Mouse (Mus musculus): ENCODE measurements around the gene Ppp1r18. TPM values are rescaled to one million over a fixed set of nuclear protein-coding genes. Genes with fewer than 3 reads are reported as not detected.

Gene Ppp1r18
- polyA plus RNA-seq, 1 experiment from 2014 or later, result 27.6 TPM

DNA sequence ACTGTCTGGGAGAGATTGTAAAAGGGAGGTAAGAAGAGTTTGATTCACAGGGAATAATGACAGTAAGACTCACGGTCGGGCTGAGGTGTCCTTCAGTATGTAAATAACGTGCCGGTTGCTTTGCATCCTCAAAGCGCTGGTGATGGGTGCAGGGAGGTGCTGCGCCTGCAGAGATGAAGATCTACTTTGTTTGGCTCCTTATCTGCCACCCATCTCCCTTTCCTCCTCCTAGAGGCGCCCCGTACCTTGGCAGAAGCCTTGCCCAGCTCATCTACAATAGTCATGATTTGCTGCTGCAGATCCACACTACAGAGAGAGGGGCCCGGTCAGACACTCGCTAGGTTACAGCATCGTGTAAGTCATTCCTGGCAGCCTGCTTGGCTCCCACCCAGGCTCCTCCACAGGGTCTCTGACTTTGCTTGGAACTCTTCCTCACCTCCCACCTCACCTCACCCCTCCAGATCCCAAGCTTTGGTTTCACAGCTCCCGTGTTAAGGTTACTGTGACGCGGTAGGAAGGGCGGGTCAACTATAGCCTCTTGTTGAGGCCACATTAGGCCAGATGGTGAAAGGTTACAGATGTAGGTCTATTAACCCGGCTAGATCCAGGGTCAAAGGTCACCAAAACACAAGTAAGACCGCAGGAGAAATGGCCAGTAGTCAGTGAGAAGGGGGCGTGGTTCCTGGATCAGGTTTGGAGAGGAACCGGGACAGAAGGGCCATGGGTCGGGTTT lies 44.0 kb downstream of the Ppp1r18 start:
- ATAC-seq (ENCODE audit: low FRiP score, low read depth), result peak; percentile 37
- H3K27me3 ChIP-seq, result no peaks in the 10 kb centered on the region
- peaks cover 17% of the 10 kb centered on the region for H3K4me1 ChIP-seq
- peak overlapping the region; percentile 95 for H3K4me2 ChIP-seq (replicated peaks)
- H3K4me3 ChIP-seq, result peak overlapping the region; percentile 74
- no peaks in the 10 kb centered on the region for H3K9me3 ChIP-seq
- peaks cover 78% of the 10 kb centered on the region for H3K36me3 ChIP-seq
- H3K9ac ChIP-seq, result peak overlapping the region; percentile 83
- H3K27ac ChIP-seq, result peak overlapping the region; percentile 70
- 24% methylated on average over 20 of the region's 20 CpGs for WGBS

DNA sequence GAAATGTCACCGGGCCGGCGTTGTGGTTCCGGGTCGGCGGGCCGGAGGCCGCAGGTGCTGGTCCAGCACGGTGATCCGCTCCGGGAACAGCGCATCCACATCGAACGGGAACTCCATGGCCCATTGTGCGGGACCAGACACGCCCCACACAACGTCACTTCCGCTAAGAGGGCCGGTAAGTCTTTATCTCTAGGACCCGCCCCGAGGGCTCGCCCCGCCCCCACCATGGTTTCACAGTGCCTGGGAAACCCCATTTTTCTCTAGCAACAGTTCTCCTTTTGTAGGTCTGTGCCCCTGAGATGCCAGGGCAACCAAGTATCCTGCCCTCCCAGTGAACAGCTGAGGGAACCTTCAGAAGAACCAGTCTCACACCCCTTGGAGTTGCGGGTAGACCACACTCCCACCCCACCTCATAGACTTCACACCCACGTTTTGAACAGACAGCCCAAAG lies 44.6 kb downstream of the Ppp1r18 start, which contains the start of gene Atat1:
Atat1 (minus strand) TSS at position 157 of the 451 bp plus-strand sequence.
- Histone ChIP-seq H3K4me2 (replicated peaks) (peak within 1 kb of the TSS; percentile 95), H3K9ac (peak within 1 kb of the TSS; percentile 83), H3K27me3 (no peaks in the 10 kb centered on the region), H3K9me3 (no peaks in the 10 kb centered on the region), H3K36me3 (peaks cover 75% of the 10 kb centered on the region), H3K27ac (peak within 1 kb of the TSS; percentile 70), H3K4me3 (peak within 1 kb of the TSS; percentile 74), H3K4me1 (peaks cover 19% of the 10 kb centered on the region)
- 3% methylated on average over 25 of the region's 25 CpGs for WGBS
- ATAC-seq (ENCODE audit: low FRiP score, low read depth), result peak; percentile 90

DNA sequence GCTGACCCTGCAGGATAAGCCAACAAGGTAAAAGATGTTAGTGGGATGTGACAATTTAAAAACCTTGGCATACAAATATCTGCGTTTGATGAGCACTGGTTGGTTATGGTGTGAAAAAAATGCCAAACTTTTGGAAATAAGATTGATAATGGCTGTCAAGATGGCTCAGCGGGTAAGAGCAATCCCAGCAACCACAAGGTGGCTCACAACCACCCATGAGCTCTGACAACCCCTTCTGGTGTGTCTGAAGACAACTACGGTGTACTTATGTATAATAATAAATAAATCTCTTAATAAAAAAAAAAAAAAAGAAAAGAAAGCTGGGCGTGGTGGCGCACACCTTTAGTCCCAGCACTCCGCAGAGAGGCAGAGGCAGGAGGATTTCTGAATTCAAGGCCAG lies 49.6 kb downstream of the Ppp1r18 start:
- Histone ChIP-seq H3K27ac (no peak overlapping the region), H3K9me3 (no peaks in the 10 kb centered on the region), H3K4me2 (replicated peaks) (peak overlapping the region; percentile 89), H3K9ac (0 out of 2 replicates have a peak overlapping the region, but pooled peaks have one; percentile 95), H3K36me3 (peaks cover 38% of the 10 kb centered on the region), H3K4me1 (peaks cover 19% of the 10 kb centered on the region), H3K4me3 (peak overlapping the region; percentile 79), H3K27me3 (no peaks in the 10 kb centered on the region)
- ATAC-seq (ENCODE audit: low FRiP score, low read depth), result no peak
- 86% methylated on average over 6 of the region's 6 CpGs for WGBS

DNA sequence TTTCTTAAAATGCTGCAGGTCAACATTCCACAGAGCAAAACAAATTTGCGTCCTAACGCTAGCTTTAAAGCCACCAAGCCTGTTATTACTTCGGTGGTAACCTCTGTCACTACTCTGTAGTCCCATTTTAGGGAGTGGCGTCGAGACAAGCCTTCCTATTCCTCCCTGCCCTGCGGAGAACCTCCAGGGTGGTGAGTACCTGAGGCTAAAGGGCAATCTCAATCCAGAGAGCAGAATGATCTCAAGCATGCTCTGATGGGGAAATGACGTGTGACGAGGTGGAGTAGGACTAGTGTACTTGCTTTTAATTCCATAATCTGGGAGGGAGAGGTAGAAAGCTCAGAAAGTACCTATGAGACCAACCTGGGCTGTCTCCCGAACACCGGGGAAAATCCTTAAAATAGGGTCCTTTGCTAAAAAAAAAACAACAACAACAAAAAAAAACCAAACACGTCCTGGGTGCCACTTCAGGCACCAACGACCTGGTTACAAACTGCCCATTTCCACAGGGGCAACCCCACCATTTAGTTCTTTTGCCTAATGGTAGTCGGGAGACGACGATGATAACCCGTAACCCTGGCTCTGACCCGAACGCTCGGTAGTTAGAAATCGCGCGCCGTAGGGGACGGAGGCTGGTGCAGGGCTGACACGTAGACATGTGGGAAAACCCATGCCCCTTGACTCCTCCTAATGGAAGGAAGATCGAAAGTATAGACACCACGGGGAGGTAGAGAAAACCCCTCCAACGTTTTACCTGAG lies 50.3 kb downstream of the Ppp1r18 start:
- ATAC-seq (ENCODE audit: low FRiP score, low read depth), result no peak; the same call in 1 of the 2 replicates
- peak overlapping the region; percentile 89 for H3K4me2 ChIP-seq (replicated peaks)

DNA sequence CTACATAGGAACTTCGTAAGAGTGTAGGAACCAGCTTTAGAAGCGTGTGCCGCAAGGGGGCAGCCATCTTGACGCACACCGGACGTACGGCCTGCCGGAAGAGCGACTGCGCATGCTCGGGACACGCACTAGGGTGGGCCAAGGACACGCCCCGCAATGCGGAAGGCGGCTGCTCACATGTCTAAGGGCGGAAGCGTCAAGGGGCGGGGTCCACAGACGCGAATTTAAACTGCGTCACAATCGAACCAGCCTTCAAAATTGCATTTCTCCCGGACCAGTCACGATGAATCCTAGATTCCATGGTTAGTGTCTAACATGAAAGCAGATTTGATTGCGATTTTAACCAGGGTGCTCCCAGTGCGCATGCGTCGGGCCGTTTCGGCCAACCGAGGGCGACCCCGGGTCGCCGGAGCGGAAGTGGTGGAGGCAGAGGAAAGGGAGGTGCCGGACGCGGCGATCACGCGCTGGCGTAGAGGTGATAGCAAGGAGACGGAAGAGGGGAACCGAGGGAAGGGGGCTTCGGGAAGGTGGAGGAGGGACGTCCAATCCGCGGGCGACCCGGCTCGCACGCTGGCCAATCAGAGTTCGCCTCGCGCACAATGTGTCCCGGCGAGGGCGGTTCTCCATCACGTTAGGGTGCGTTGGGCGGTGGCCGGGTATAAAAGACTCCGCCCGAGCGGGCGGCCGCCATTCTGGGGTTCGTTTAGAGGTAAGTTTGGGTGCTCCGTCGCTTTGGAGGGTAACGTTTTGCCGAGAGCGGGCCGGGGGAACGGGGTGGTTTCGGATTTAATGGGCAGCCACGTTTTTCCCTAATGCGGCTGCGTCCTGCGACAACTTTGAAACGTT lies 51.1 kb downstream of the Ppp1r18 start, which contains the start of the genes Mrps18b and Ppp1r10:
Mrps18b (minus strand) TSS at position 93 of the 846 bp plus-strand sequence.
Ppp1r10 (plus strand) TSS at position 138 of the 846 bp plus-strand sequence.
- under 1% methylated on average over 83 of the region's 83 CpGs for WGBS
- H3K4me2 ChIP-seq (replicated peaks), result peak within 1 kb of the TSS; percentile 95
- peak within 1 kb of the TSS; percentile 95 for H3K9ac ChIP-seq
- H3K9me3 ChIP-seq, result no peaks in the 10 kb centered on the region
- peaks cover 35% of the 10 kb centered on the region for H3K36me3 ChIP-seq
- H3K27ac ChIP-seq, result peak within 1 kb of the TSS; percentile 98
- peak within 1 kb of the TSS; percentile 79 for H3K4me3 ChIP-seq
- H3K4me1 ChIP-seq, result peaks cover 32% of the 10 kb centered on the region
- H3K27me3 ChIP-seq, result no peaks in the 10 kb centered on the region
- peak; percentile 96 for ATAC-seq (ENCODE audit: low FRiP score, low read depth)

More for the DNA sequence above, 50.3 kb downstream of the Ppp1r18 start:
- Histone ChIP-seq H3K9me3 (no peaks in the 10 kb centered on the region), H3K4me1 (peaks cover 26% of the 10 kb centered on the region), H3K27me3 (no peaks in the 10 kb centered on the region), H3K27ac (peak overlapping the region; percentile 87), H3K4me3 (peak overlapping the region; percentile 79), H3K9ac (peak overlapping the region; percentile 95), H3K36me3 (peaks cover 43% of the 10 kb centered on the region)
- 2% methylated on average over 28 of the region's 28 CpGs for WGBS

- 1% methylated on average over 8 of the region's 8 CpGs for WGBS
- no peak for ATAC-seq (ENCODE audit: low FRiP score, low read depth)
- peaks cover 29% of the 10 kb centered on the region for H3K36me3 ChIP-seq
- H3K27ac ChIP-seq, result peak overlapping the region; percentile 98
- H3K9me3 ChIP-seq, result no peaks in the 10 kb centered on the region
- peak overlapping the region; percentile 79 for H3K4me3 ChIP-seq
- H3K4me1 ChIP-seq, result peaks cover 32% of the 10 kb centered on the region
- H3K27me3 ChIP-seq, result no peaks in the 10 kb centered on the region
- H3K4me2 ChIP-seq (replicated peaks), result peak overlapping the region; percentile 95
- H3K9ac ChIP-seq, result peak overlapping the region; percentile 95
Measured at GRCm38 (mm10) chr17:35917143-35917462, 51.7 kb downstream of the Ppp1r18 start.

DNA sequence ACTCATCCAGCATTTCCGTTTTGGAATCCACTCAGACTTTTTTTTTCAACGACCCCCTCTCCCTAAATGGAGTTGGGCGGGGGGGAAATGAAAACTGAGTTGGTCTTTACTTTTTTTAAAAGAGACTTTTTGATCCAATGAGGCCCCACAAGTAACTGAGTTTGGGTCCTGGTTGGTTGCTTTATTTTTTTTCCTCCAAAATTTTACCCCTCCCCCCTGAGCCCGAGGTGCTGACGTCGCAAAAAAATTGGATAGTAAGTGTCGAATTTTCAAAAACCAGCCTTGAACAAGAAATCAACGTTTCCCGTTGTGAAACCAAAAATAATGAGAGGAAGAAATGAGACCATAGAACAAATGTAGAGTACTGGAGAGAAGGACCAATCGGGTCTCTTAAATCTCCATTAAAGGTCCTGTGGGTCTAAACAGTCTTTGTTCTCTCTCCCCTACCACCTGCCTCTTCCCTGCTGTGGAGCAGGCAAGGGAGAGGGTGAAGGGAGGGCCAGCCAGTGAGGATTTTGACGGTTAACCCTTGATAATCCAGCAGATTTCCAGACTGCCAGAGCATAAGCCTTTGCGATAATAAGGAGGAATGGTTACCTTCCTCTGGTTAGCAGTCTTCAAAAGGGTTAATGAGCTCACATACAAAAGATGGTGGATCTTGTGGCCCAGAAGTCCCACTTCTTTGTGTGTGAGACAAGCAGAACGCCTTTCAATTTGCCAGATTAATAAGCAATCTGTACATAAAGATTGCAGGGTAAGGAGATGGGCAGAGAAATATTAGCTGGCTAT lies 52.3 kb downstream of the Ppp1r18 start:
- H3K27ac ChIP-seq, result peak overlapping the region; percentile 98
- peak overlapping the region; percentile 95 for H3K4me2 ChIP-seq (replicated peaks)
- H3K9ac ChIP-seq, result peak overlapping the region; percentile 95
- under 1% methylated on average over 13 of the region's 13 CpGs for WGBS
- peak overlapping the region; percentile 79 for H3K4me3 ChIP-seq
- no peak for ATAC-seq (ENCODE audit: low FRiP score, low read depth)
- no peaks in the 10 kb centered on the region for H3K9me3 ChIP-seq
- no peaks in the 10 kb centered on the region for H3K27me3 ChIP-seq
- peaks cover 24% of the 10 kb centered on the region for H3K36me3 ChIP-seq
- peaks cover 32% of the 10 kb centered on the region for H3K4me1 ChIP-seq

GRCm38 (mm10) chr17:35918276-35919059 lies 53.1 kb downstream of the Ppp1r18 start:
- H3K9ac ChIP-seq, result peak overlapping the region; percentile 95
- H3K4me2 ChIP-seq (replicated peaks), result peak overlapping the region; percentile 95
- H3K4me1 ChIP-seq, result peaks cover 32% of the 10 kb centered on the region
- H3K27ac ChIP-seq, result peak overlapping the region; percentile 98
- H3K27me3 ChIP-seq, result no peaks in the 10 kb centered on the region
- no peak for ATAC-seq (ENCODE audit: low FRiP score, low read depth)
- H3K9me3 ChIP-seq, result no peaks in the 10 kb centered on the region
- WGBS, result under 1% methylated on average over 11 of the region's 11 CpGs
- peaks cover 24% of the 10 kb centered on the region for H3K36me3 ChIP-seq
- H3K4me3 ChIP-seq, result peak overlapping the region; percentile 79

- Histone ChIP-seq H3K9me3 (no peaks in the 10 kb centered on the region), H3K4me1 (peaks cover 32% of the 10 kb centered on the region), H3K9ac (peak overlapping the region; percentile 95), H3K4me2 (replicated peaks) (peak overlapping the region; percentile 95), H3K4me3 (peak overlapping the region; percentile 79), H3K27ac (peak overlapping the region; percentile 98), H3K36me3 (peaks cover 25% of the 10 kb centered on the region), H3K27me3 (no peaks in the 10 kb centered on the region)
- WGBS, result 19% methylated on average over 7 of the region's 7 CpGs
- peak; percentile 50 for ATAC-seq (ENCODE audit: low FRiP score, low read depth)
Measured at GRCm38 (mm10) chr17:35919060-35919715, 53.8 kb downstream of the Ppp1r18 start.

GRCm38 (mm10) chr17:35919864-35920301 lies 54.5 kb downstream of the Ppp1r18 start:
- peak overlapping the region; percentile 95 for H3K4me2 ChIP-seq (replicated peaks)
- peaks cover 30% of the 10 kb centered on the region for H3K4me1 ChIP-seq
- WGBS, result 52% methylated on average over 6 of the region's 6 CpGs
- H3K9me3 ChIP-seq, result no peaks in the 10 kb centered on the region
- no peaks in the 10 kb centered on the region for H3K27me3 ChIP-seq
- ATAC-seq (ENCODE audit: low FRiP score, low read depth), result no peak
- H3K36me3 ChIP-seq, result peaks cover 28% of the 10 kb centered on the region
- H3K27ac ChIP-seq, result peak overlapping the region; percentile 87; the same call in 1 of the 2 replicates
- peak overlapping the region; percentile 79 for H3K4me3 ChIP-seq
- peak overlapping the region; percentile 65 for H3K9ac ChIP-seq

Data from limb, embryonic 13.5 days (tissue).